Mouse (Mus musculus) neural tube, embryonic 12.5 days (tissue): ENCODE data around the gene H2-Eb1. TPM values are rescaled to one million over a fixed set of nuclear protein-coding genes. Genes with fewer than 3 reads are reported as not detected.

Experiments used
- ATAC-seq: fragments of 200-750 bp; cut with Nextera tagmentation; 2 replicates; pipeline ENCODE4 v1.8.0; 2017; ENCODE audit warnings: low read depth, mild to moderate bottlenecking, moderate TSS enrichment, moderate library complexity; ENCODE audit not compliant: low FRiP score
- H3K27ac ChIP-seq: fragments of 300-500 bp; sonication (generic); 2 replicates; pipeline ENCODE4 v1.5.1; 2016
- H3K27me3 ChIP-seq: fragments of 300-500 bp; sonication (generic); replicated peaks from 2 replicates; pipeline ENCODE4 v1.6.1; 2016; ENCODE audit warnings: mild to moderate bottlenecking
- H3K36me3 ChIP-seq: fragments of 300-500 bp; sonication (generic); 2 replicates; pipeline ENCODE4 v1.6.1; 2016; ENCODE audit warnings: mild to moderate bottlenecking
- H3K4me1 ChIP-seq: fragments of 300-500 bp; sonication (generic); 2 replicates; pipeline ENCODE4 v1.6.1; 2016
- H3K4me2 ChIP-seq: fragments of 300-500 bp; sonication (generic); replicated peaks from 2 replicates; pipeline ENCODE4 v1.6.1; 2016; ENCODE audit warnings: mild to moderate bottlenecking
- H3K4me3 ChIP-seq: fragments of 300-500 bp; sonication (generic); 2 replicates; pipeline ENCODE4 v1.5.1; 2016
- H3K9ac ChIP-seq: fragments of 300-500 bp; sonication (generic); 2 replicates; pipeline ENCODE4 v1.6.1; 2016; ENCODE audit warnings: mild to moderate bottlenecking
- H3K9me3 ChIP-seq: fragments of 300-500 bp; sonication (generic); 2 replicates; pipeline ENCODE4 v1.6.1; 2016; ENCODE audit warnings: mild to moderate bottlenecking
- WGBS: fragments of 180-500 bp; shearing (Covaris S2); methylation state at CpG from one replicate; pipeline ENCODE4 v1.1.7; 2016; 5-methylcytosine and 5-hydroxymethylcytosine counted together
- polyA plus RNA-seq: library from polyadenylated mRNA; unstranded; fragments of >200 nt; fragmentation: Nextera tagmentation; extraction: Ambion mirVana; gene quantifications from 2 replicates; pipeline ENCODE4 v1.2.1, GENCODE M21; 2016

Gene H2-Eb1
- polyA plus RNA-seq, 1 experiment from 2014 or later = 1.8 TPM

- H3K4me1 ChIP-seq = peaks cover 1% of the 10 kb centered on the region; the same call in 1 of the 2 replicates
- no peaks in the 10 kb centered on the region for H3K36me3 ChIP-seq
- no peak overlapping the region for H3K4me3 ChIP-seq
- no peak overlapping the region for H3K27ac ChIP-seq
- H3K9me3 ChIP-seq = no peaks in the 10 kb centered on the region
- no peak for ATAC-seq
- 86% methylated on average over 2 of the region's 2 CpGs for WGBS
- H3K27me3 ChIP-seq = peaks cover 3% of the 10 kb centered on the region; the same call in 1 of the 2 replicates
- no peak overlapping the region for H3K4me2 ChIP-seq
- H3K9ac ChIP-seq = no peak overlapping the region
Measured at GRCm38 (mm10) chr17:34270230-34270629, 35.4 kb upstream of the H2-Eb1 start.

GRCm38 (mm10) chr17:34270940-34271339 lies 34.7 kb upstream of the H2-Eb1 start:
- Histone ChIP-seq H3K9ac (no peak overlapping the region), H3K27ac (no peak overlapping the region), H3K4me3 (no peak overlapping the region), H3K9me3 (no peaks in the 10 kb centered on the region), H3K4me2 (no peak overlapping the region), H3K4me1 (no peaks in the 10 kb centered on the region), H3K27me3 (no peaks in the 10 kb centered on the region), H3K36me3 (no peaks in the 10 kb centered on the region)
- ATAC-seq = no peak
- WGBS = 80% methylated on average over 2 of the region's 2 CpGs

- Histone ChIP-seq H3K36me3 (no peaks in the 10 kb centered on the region), H3K27ac (no peak overlapping the region), H3K9me3 (0 out of 2 replicates have a peak, but pooled peaks cover 3% of the 10 kb centered on the region), H3K27me3 (no peaks in the 10 kb centered on the region), H3K9ac (no peak overlapping the region), H3K4me2 (no peak overlapping the region), H3K4me1 (no peaks in the 10 kb centered on the region), H3K4me3 (no peak overlapping the region)
- ATAC-seq = no peak
- WGBS = 86% methylated on average over 1 of the region's 1 CpGs
Measured at GRCm38 (mm10) chr17:34272102-34272501, 33.6 kb upstream of the H2-Eb1 start.

GRCm38 (mm10) chr17:34280499-34281038 lies 25.1 kb upstream of the H2-Eb1 start:
- Histone ChIP-seq H3K9me3 (0 out of 2 replicates have a peak, but pooled peaks cover 3% of the 10 kb centered on the region), H3K4me2 (no peak overlapping the region), H3K36me3 (no peaks in the 10 kb centered on the region), H3K4me1 (no peaks in the 10 kb centered on the region), H3K9ac (no peak overlapping the region), H3K27ac (no peak overlapping the region), H3K4me3 (no peak overlapping the region), H3K27me3 (no peaks in the 10 kb centered on the region)
- 81% methylated on average over 1 of the region's 1 CpGs for WGBS
- ATAC-seq = no peak

- Histone ChIP-seq H3K9ac (no peak overlapping the region), H3K4me1 (no peaks in the 10 kb centered on the region), H3K9me3 (no peaks in the 10 kb centered on the region), H3K4me2 (no peak overlapping the region), H3K27ac (no peak overlapping the region), H3K36me3 (no peaks in the 10 kb centered on the region), H3K4me3 (no peak overlapping the region), H3K27me3 (no peaks in the 10 kb centered on the region)
- ATAC-seq = no peak
- WGBS = 89% methylated on average over 1 of the region's 1 CpGs
Measured at GRCm38 (mm10) chr17:34281836-34282235, 23.8 kb upstream of the H2-Eb1 start.

GRCm38 (mm10) chr17:34285371-34285770 lies 20.3 kb upstream of the H2-Eb1 start:
- Histone ChIP-seq H3K4me2 (no peak overlapping the region), H3K9ac (no peak overlapping the region), H3K36me3 (no peaks in the 10 kb centered on the region), H3K27me3 (no peaks in the 10 kb centered on the region), H3K4me3 (no peak overlapping the region), H3K4me1 (no peaks in the 10 kb centered on the region), H3K27ac (no peak overlapping the region), H3K9me3 (no peaks in the 10 kb centered on the region)
- no peak for ATAC-seq
- WGBS = 79% methylated on average over 4 of the region's 4 CpGs

GRCm38 (mm10) chr17:34285848-34286247 lies 19.8 kb upstream of the H2-Eb1 start:
- WGBS = 46% methylated on average over 4 of the region's 4 CpGs
- H3K4me3 ChIP-seq = no peak overlapping the region
- no peak for ATAC-seq
- H3K9ac ChIP-seq = no peak overlapping the region
- no peak overlapping the region for H3K27ac ChIP-seq
- H3K4me1 ChIP-seq = no peaks in the 10 kb centered on the region
- H3K27me3 ChIP-seq = no peaks in the 10 kb centered on the region
- H3K36me3 ChIP-seq = no peaks in the 10 kb centered on the region
- H3K4me2 ChIP-seq = no peak overlapping the region
- no peaks in the 10 kb centered on the region for H3K9me3 ChIP-seq

- Histone ChIP-seq H3K27me3 (no peaks in the 10 kb centered on the region), H3K9me3 (no peaks in the 10 kb centered on the region)
Measured at GRCm38 (mm10) chr17:34286501-34286900, 19.2 kb upstream of the H2-Eb1 start.

GRCm38 (mm10) chr17:34286999-34287398 lies 18.7 kb upstream of the H2-Eb1 start:
- 73% methylated on average over 6 of the region's 6 CpGs for WGBS
- no peak for ATAC-seq

More at GRCm38 (mm10) chr17:34286501-34286900, 19.2 kb upstream of the H2-Eb1 start:
- H3K27ac ChIP-seq = no peak overlapping the region
- H3K36me3 ChIP-seq = no peaks in the 10 kb centered on the region
- H3K9ac ChIP-seq = no peak overlapping the region
- H3K4me2 ChIP-seq = no peak overlapping the region
- H3K4me1 ChIP-seq = no peaks in the 10 kb centered on the region
- H3K4me3 ChIP-seq = no peak overlapping the region
- WGBS = 82% methylated on average over 5 of the region's 5 CpGs
- no peak for ATAC-seq

GRCm38 (mm10) chr17:34287648-34288047 lies 18.0 kb upstream of the H2-Eb1 start, which contains the start of gene H2-Aa:
H2-Aa (minus strand) TSS chr17:34287823.
- H3K9me3 ChIP-seq = no peaks in the 10 kb centered on the region
- no peak for ATAC-seq
- H3K4me1 ChIP-seq = no peaks in the 10 kb centered on the region
- no peak within 1 kb of the TSS for H3K4me3 ChIP-seq
- no peak within 1 kb of the TSS for H3K4me2 ChIP-seq
- 15% methylated on average over 8 of the region's 8 CpGs for WGBS
- H3K27ac ChIP-seq = no peak within 1 kb of the TSS
- H3K36me3 ChIP-seq = no peaks in the 10 kb centered on the region
- H3K9ac ChIP-seq = no peak within 1 kb of the TSS
- H3K27me3 ChIP-seq = no peaks in the 10 kb centered on the region

More at GRCm38 (mm10) chr17:34286999-34287398, 18.7 kb upstream of the H2-Eb1 start:
- Histone ChIP-seq H3K4me3 (no peak overlapping the region), H3K36me3 (no peaks in the 10 kb centered on the region), H3K27me3 (no peaks in the 10 kb centered on the region), H3K4me2 (no peak overlapping the region), H3K27ac (no peak overlapping the region), H3K4me1 (no peaks in the 10 kb centered on the region), H3K9me3 (no peaks in the 10 kb centered on the region), H3K9ac (no peak overlapping the region)

- H3K4me2 ChIP-seq = no peak overlapping the region
- H3K27ac ChIP-seq = no peak overlapping the region
- H3K4me1 ChIP-seq = no peaks in the 10 kb centered on the region
- no peaks in the 10 kb centered on the region for H3K9me3 ChIP-seq
- H3K27me3 ChIP-seq = no peaks in the 10 kb centered on the region
- no peak overlapping the region for H3K4me3 ChIP-seq
- no peaks in the 10 kb centered on the region for H3K36me3 ChIP-seq
- 65% methylated on average over 3 of the region's 3 CpGs for WGBS
- ATAC-seq = no peak
- H3K9ac ChIP-seq = no peak overlapping the region
Measured at GRCm38 (mm10) chr17:34288131-34288530, 17.5 kb upstream of the H2-Eb1 start.

- WGBS = 16% methylated on average over 8 of the region's 8 CpGs
- Histone ChIP-seq H3K36me3 (no peaks in the 10 kb centered on the region), H3K9ac (no peak overlapping the region), H3K27ac (no peak overlapping the region), H3K4me3 (no peak overlapping the region), H3K27me3 (no peaks in the 10 kb centered on the region), H3K9me3 (no peaks in the 10 kb centered on the region), H3K4me2 (no peak overlapping the region), H3K4me1 (no peaks in the 10 kb centered on the region; the same call in 1 of the 2 replicates)
- ATAC-seq = peak; percentile 83
Measured at GRCm38 (mm10) chr17:34291609-34292008, 14.1 kb upstream of the H2-Eb1 start.

- WGBS = 93% methylated on average over 4 of the region's 4 CpGs
- Histone ChIP-seq H3K4me1 (no peaks in the 10 kb centered on the region; the same call in 1 of the 2 replicates), H3K9ac (no peak overlapping the region), H3K4me3 (no peak overlapping the region), H3K9me3 (no peaks in the 10 kb centered on the region), H3K36me3 (no peaks in the 10 kb centered on the region), H3K27ac (no peak overlapping the region), H3K4me2 (no peak overlapping the region), H3K27me3 (no peaks in the 10 kb centered on the region)
- no peak for ATAC-seq
Measured at GRCm38 (mm10) chr17:34292570-34292969, 13.1 kb upstream of the H2-Eb1 start.
